8 mouse cellular contexts compared by ENCODE assay signal in genomic region chr2:32693823-32694411, GRCm38 (mm10). TPM values are rescaled to one million over a fixed set of nuclear protein-coding genes. Genes with fewer than 3 reads are reported as not detected.
DNase-seq lines count a peak whose midpoint lies in the region; TF ChIP-seq lines count a peak whose summit lies in the region.

No protein-coding gene starts in this region.

- peak; percentile 93 for DNase-seq in WW6 (ENCODE audit: low read depth, low spot score)
- peak; percentile 91 to 96 for DNase-seq in cerebellum, postnatal 4 days (ENCODE audit: low spot score in 2 of 2)
- peak; percentile 97 for DNase-seq in gastrocnemius, adult 2 months
- DNase-seq in hindlimb bud, embryonic 11.5 days (ENCODE audit: extremely low spot score, low read depth, low spot score): peak; percentile 91
- DNase-seq in left cerebral cortex, adult 8-10 months (ENCODE audit: low spot score in 2 of 2): peak; percentile 82 to 94
- DNase-seq in right cerebral cortex, postnatal 10 days (ENCODE audit: low spot score in 2 of 2): peak; percentile 98
- DNase-seq in urinary bladder, postnatal 25 days (ENCODE audit: low spot score): peak; percentile 95

- H3K9me3 ChIP-seq in megakaryocyte, embryonic 14.5 days: no peaks in the 10 kb centered on the region

- H3K27ac ChIP-seq in gastrocnemius, adult 2 months: peak overlapping the region; percentile 94

- peak; percentile 89 for TF ChIP-seq CTCF in gastrocnemius, adult 2 months (IDR thresholded peaks at IDR 0.05)

- peak overlapping the region; percentile 92 for H3K4me3 ChIP-seq in gastrocnemius, adult 2 months
- peak overlapping the region; percentile 96 for H3K4me3 ChIP-seq in megakaryocyte, embryonic 14.5 days (replicated peaks)

- peaks cover 46% of the 10 kb centered on the region for H3K4me1 ChIP-seq in megakaryocyte, embryonic 14.5 days

- intact Hi-C loops in gastrocnemius, adult 2 months (cut with DNase I): loop anchor here (2.0 kb wide), 2 partner anchors 19 to 119 kb away; partner anchors contain the start of genes 9430097D07Rik, Cdk9 and Pip5kl1

- H3K36me3 ChIP-seq in megakaryocyte, embryonic 14.5 days (replicated peaks; ENCODE audit: low read length): peaks cover 16% of the 10 kb centered on the region

- no peaks in the 10 kb centered on the region for H3K27me3 ChIP-seq in megakaryocyte, embryonic 14.5 days (replicated peaks)

RNA-seq across cellular contexts. Expression of gene Fpgs, which starts 10.0 kb away (rescaled TPM):
- total RNA-seq in gastrocnemius, adult 2 months (2021): 1 to 10 TPM; 5.9 to 6.9 TPM
- 10 to 100 TPM in 1 of 4 experiments, 1 to 10 TPM in 3; 6.8 to 11.9 (median 9.1) TPM for total RNA-seq in left cerebral cortex, adult 8-10 months (2022)
- 39.7 and 57.5 TPM in 2 replicates for polyA plus RNA-seq in megakaryocyte, embryonic 14.5 days (2012; ENCODE audit: insufficient read depth, low replicate concordance)

RNA-seq across cellular contexts. Expression of gene Cdk9, which starts 19.0 kb away (rescaled TPM):
- 10 to 100 TPM; 20.2 to 22.0 TPM for total RNA-seq in gastrocnemius, adult 2 months (2021)
- total RNA-seq in left cerebral cortex, adult 8-10 months (2022): 100 to 1,000 TPM in 2 of 4 experiments, 10 to 100 TPM in 2; 95.8 to 114 (median 105) TPM
- 148 and 403 TPM in 2 replicates for polyA plus RNA-seq in megakaryocyte, embryonic 14.5 days (2012; ENCODE audit: insufficient read depth, low replicate concordance)

RNA-seq across cellular contexts. Expression of gene Sh2d3c, which starts 26.9 kb away (rescaled TPM):
- 10 to 100 TPM in 1 of 2 experiments, 1 to 10 TPM in 1; 4.4 to 12.0 TPM for total RNA-seq in gastrocnemius, adult 2 months (2021)
- 10 to 100 TPM; 29.5 to 37.8 (median 33.5) TPM for total RNA-seq in left cerebral cortex, adult 8-10 months (2022)
- 13.4 and 21.1 TPM in 2 replicates for polyA plus RNA-seq in megakaryocyte, embryonic 14.5 days (2012; ENCODE audit: insufficient read depth, low replicate concordance)

RNA-seq across cellular contexts. Expression of gene 6330409D20Rik, which starts 46.9 kb away (rescaled TPM):
- total RNA-seq in gastrocnemius, adult 2 months (2021): not detected
- 1 to 10 TPM; 2.0 to 2.8 (median 2.3) TPM for total RNA-seq in left cerebral cortex, adult 8-10 months (2022)
- polyA plus RNA-seq in megakaryocyte, embryonic 14.5 days (2012; ENCODE audit: insufficient read depth, low replicate concordance): 3.0 TPM in 1 of 2 replicates, not detected in the other

RNA-seq across cellular contexts. Expression of gene Eng, which starts 47.5 kb away (rescaled TPM):
- total RNA-seq in gastrocnemius, adult 2 months (2021): 10 to 100 TPM; 26.5 to 38.8 TPM
- total RNA-seq in left cerebral cortex, adult 8-10 months (2022): 10 to 100 TPM; 19.5 to 22.0 (median 21.4) TPM
- 90.6 and 227 TPM in 2 replicates for polyA plus RNA-seq in megakaryocyte, embryonic 14.5 days (2012; ENCODE audit: insufficient read depth, low replicate concordance)

Comparison
In these comparisons a context has a peak if more than half of its experiments do, and no peak if none do; other contexts are left out.
1. Peak in every context shown above with its lines: DNase-seq, H3K4me3 ChIP-seq and H3K27ac ChIP-seq.
2. RNA of gene Cdk9, which starts 19.0 kb away (total RNA-seq): 95.8 to 114 TPM in left cerebral cortex, adult 8-10 months; 20.2 to 22.0 TPM in gastrocnemius, adult 2 months; every median in the first group is over 4 times any median in the second.